ENCODE assay signal across 30 mouse cellular contexts in genomic region chr17:45447063-45447462, GRCm38 (mm10). TPM values are rescaled to one million over a fixed set of nuclear protein-coding genes. Genes with fewer than 3 reads are reported as not detected.
DNase-seq lines count a peak whose midpoint lies in the region; ATAC-seq lines count a peak whose summit lies in the region.
"Had no signal": no experiment of that assay in that cellular context is flagged by ENCODE, and none has a peak within 500 bp of the region (broad histone marks: within the 10 kb centered on the region; RNA-seq: fewer than 3 reads in every experiment).

No protein-coding gene starts in this region.

- ATAC-seq in heart, embryonic 11.5 days (replicated peaks; ENCODE audit: insufficient number of reproducible peaks, low FRiP score, low TSS enrichment), result no peak
- no peak for ATAC-seq in heart, embryonic 15.5 days (replicated peaks; ENCODE audit: insufficient number of reproducible peaks, insufficient read depth, low FRiP score, low read depth)
- ATAC-seq in kidney, embryonic 14.5 days (ENCODE audit: low FRiP score, low TSS enrichment), result no peak
- ATAC-seq: forebrain, postnatal 0 days; intestine, postnatal 0 days had no signal

- no peaks in the 10 kb centered on the region for H3K9me3 ChIP-seq in heart, embryonic 11.5 days (replicated peaks; ENCODE audit: control insufficient read depth, low read length)
- H3K9me3 ChIP-seq in heart, embryonic 15.5 days (replicated peaks), result no peaks in the 10 kb centered on the region
- no peaks in the 10 kb centered on the region for H3K9me3 ChIP-seq in kidney, embryonic 14.5 days (ENCODE audit: control insufficient read depth, low read length)
- H3K9me3 ChIP-seq: forebrain, embryonic 12.5 days; G1E; hindbrain, embryonic 12.5 days; limb, embryonic 12.5 days; liver, embryonic 15.5 days; neural tube, embryonic 15.5 days; stomach, embryonic 15.5 days had no signal

- no peaks in the 10 kb centered on the region for H3K27me3 ChIP-seq in heart, embryonic 11.5 days (ENCODE audit: control insufficient read depth, insufficient read depth, low read length)
- H3K27me3 ChIP-seq in heart, embryonic 15.5 days, result no peaks in the 10 kb centered on the region
- no peaks in the 10 kb centered on the region for H3K27me3 ChIP-seq in kidney, embryonic 14.5 days (ENCODE audit: control insufficient read depth, insufficient read depth, low read length)
- H3K27me3 ChIP-seq: forebrain, embryonic 12.5 days; hindbrain, embryonic 12.5 days; limb, embryonic 12.5 days; liver, embryonic 15.5 days; neural tube, embryonic 15.5 days; stomach, embryonic 15.5 days had no signal

- no peak overlapping the region for H3K27ac ChIP-seq in heart, embryonic 11.5 days (ENCODE audit: low read depth, low read length)
- H3K27ac ChIP-seq in heart, embryonic 15.5 days, result peak overlapping the region; percentile 40; the same call in 1 of the 2 replicates
- no peak overlapping the region for H3K27ac ChIP-seq in kidney, embryonic 14.5 days (ENCODE audit: low read depth, low read length)
- H3K27ac ChIP-seq: forebrain, embryonic 12.5 days; hindbrain, embryonic 12.5 days; limb, embryonic 12.5 days; liver, embryonic 15.5 days; neural tube, embryonic 15.5 days; stomach, embryonic 15.5 days had no signal

- WGBS in heart, embryonic 11.5 days (ENCODE audit: insufficient replicate concordance), result 64% methylated on average over 2 of the region's 2 CpGs
- WGBS in heart, embryonic 15.5 days, result 42% methylated on average over 2 of the region's 2 CpGs
- WGBS in kidney, embryonic 14.5 days, result 85% methylated on average over 2 of the region's 2 CpGs

- H3K4me3 ChIP-seq in heart, embryonic 11.5 days (ENCODE audit: low read depth, low read length), result no peak overlapping the region
- no peak overlapping the region for H3K4me3 ChIP-seq in heart, embryonic 15.5 days
- H3K4me3 ChIP-seq in kidney, embryonic 14.5 days (ENCODE audit: low read length), result no peak overlapping the region
- H3K4me3 ChIP-seq: erythroblast, embryonic 14.5 days; forebrain, embryonic 12.5 days; hindbrain, embryonic 12.5 days; limb, embryonic 12.5 days; liver, embryonic 15.5 days; neural tube, embryonic 15.5 days; stomach, embryonic 15.5 days had no signal

- no peak overlapping the region for H3K4me2 ChIP-seq in heart, embryonic 11.5 days
- H3K4me2 ChIP-seq in heart, embryonic 15.5 days, result no peak overlapping the region
- H3K4me2 ChIP-seq in kidney, embryonic 14.5 days (replicated peaks; ENCODE audit: low read depth, low read length), result no peak overlapping the region
- H3K4me2 ChIP-seq: forebrain, embryonic 12.5 days; hindbrain, embryonic 12.5 days; limb, embryonic 12.5 days; liver, embryonic 15.5 days; lung, embryonic 14.5 days; neural tube, embryonic 15.5 days; stomach, embryonic 15.5 days had no signal

- peak; percentile 7 to 49 for DNase-seq in adrenal gland, adult (ENCODE audit: inconsistent age in 2 of 2, low spot score in 1 of 2)
- no peak for DNase-seq in adrenal gland, postnatal 25 days
- peak; percentile 57 to 74 for DNase-seq in heart, adult 18-20 months
- DNase-seq in heart, postnatal 36 days, result peak; percentile 15 to 17
- no peak for DNase-seq in left cerebral cortex, postnatal 4 days
- DNase-seq: cerebellum, adult 2 months; cerebellum, postnatal 14 days; forebrain, postnatal 0 days; gastrocnemius, postnatal 10 days; kidney, adult 9 months; kidney, postnatal 14 days; layer of hippocampus, adult 9-11 months; lung, embryonic 14.5 days; lung, postnatal 14 days; midbrain, embryonic 14.5 days; retina, postnatal 1 day; right cerebral cortex, postnatal 14 days had no signal

- no peak overlapping the region for H3K9ac ChIP-seq in heart, embryonic 11.5 days (ENCODE audit: low read depth, low read length)
- no peak overlapping the region for H3K9ac ChIP-seq in heart, embryonic 15.5 days
- H3K9ac ChIP-seq in kidney, embryonic 14.5 days (ENCODE audit: low read depth, low read length), result no peak overlapping the region
- H3K9ac ChIP-seq: forebrain, embryonic 12.5 days; forebrain, postnatal 0 days; hindbrain, embryonic 12.5 days; limb, embryonic 12.5 days; liver, embryonic 15.5 days; lung, embryonic 14.5 days; neural tube, embryonic 15.5 days; stomach, embryonic 15.5 days had no signal

- no peaks in the 10 kb centered on the region for H3K36me3 ChIP-seq in heart, embryonic 11.5 days (ENCODE audit: control insufficient read depth, insufficient read depth, low read length)
- no peaks in the 10 kb centered on the region for H3K36me3 ChIP-seq in heart, embryonic 15.5 days
- no peaks in the 10 kb centered on the region for H3K36me3 ChIP-seq in kidney, embryonic 14.5 days (ENCODE audit: control insufficient read depth, insufficient read depth, low read length)
- H3K36me3 ChIP-seq: liver, embryonic 15.5 days; stomach, embryonic 15.5 days had no signal

- H3K4me1 ChIP-seq in heart, embryonic 11.5 days (ENCODE audit: control insufficient read depth, insufficient read depth, low read length), result peaks cover 4% of the 10 kb centered on the region; the same call in 1 of the 2 replicates
- H3K4me1 ChIP-seq in heart, embryonic 15.5 days (replicated peaks), result no peaks in the 10 kb centered on the region; the same call in 1 of the 2 replicates
- no peaks in the 10 kb centered on the region for H3K4me1 ChIP-seq in kidney, embryonic 14.5 days (ENCODE audit: control insufficient read depth, insufficient read depth, low read length)
- H3K4me1 ChIP-seq: forebrain, embryonic 12.5 days; hindbrain, embryonic 12.5 days; limb, embryonic 12.5 days; liver, embryonic 15.5 days; neural tube, embryonic 15.5 days; stomach, embryonic 15.5 days had no signal

- intact Hi-C loops in heart, postnatal 36 days (cut with DNase I), result no loop called here
- intact Hi-C loops in left cerebral cortex, postnatal 4 days (cut with DNase I), result no loop called here

RNA-seq across cellular contexts. Expression of gene Cdc5l, which starts 13.5 kb away (rescaled TPM):
- 42.3 and 44.1 TPM in 2 replicates for total RNA-seq in adrenal gland, postnatal 25 days (2021)
- 10 to 100 TPM; 38.0 to 38.2 TPM for total RNA-seq in heart, adult 18-20 months (2021)
- 57.5 and 59.4 TPM in 2 replicates for polyA plus RNA-seq in heart, embryonic 11.5 days (2014; fragmentation: Nextera tagmentation; extraction: Ambion mirVana)
- polyA plus RNA-seq in heart, embryonic 15.5 days (2015; fragmentation: Nextera tagmentation; extraction: Ambion mirVana), result 39.3 and 44.8 TPM in 2 replicates
- 10 to 100 TPM; 36.2 to 38.2 TPM for total RNA-seq in heart, postnatal 36 days (2021)
- 10 to 100 TPM; 56.5 to 57.1 TPM for total RNA-seq in left cerebral cortex, postnatal 4 days (2021)
- polyA plus RNA-seq in kidney, embryonic 14.5 days (2014; fragmentation: Nextera tagmentation; extraction: Ambion mirVana), result 69.3 and 73.5 TPM in 2 replicates

RNA-seq across cellular contexts. Expression of gene Spats1, which starts 28.2 kb away (rescaled TPM):
- 0.24 TPM in 1 of 2 replicates, not detected in the other for total RNA-seq in adrenal gland, postnatal 25 days (2021)
- under 1 TPM in 1 of 2 experiments, not detected in 1; 0.33 TPM for total RNA-seq in heart, adult 18-20 months (2021)
- polyA plus RNA-seq in heart, embryonic 11.5 days (2014; fragmentation: Nextera tagmentation; extraction: Ambion mirVana), result 0.86 and 1.2 TPM in 2 replicates
- 1.3 and 1.6 TPM in 2 replicates for polyA plus RNA-seq in heart, embryonic 15.5 days (2015; fragmentation: Nextera tagmentation; extraction: Ambion mirVana)
- total RNA-seq in heart, postnatal 36 days (2021), result under 1 TPM in 1 of 2 experiments, not detected in 1; 0.27 TPM
- 1 to 10 TPM; 2.0 to 3.0 TPM for total RNA-seq in left cerebral cortex, postnatal 4 days (2021)
- polyA plus RNA-seq in kidney, embryonic 14.5 days (2014; fragmentation: Nextera tagmentation; extraction: Ambion mirVana), result 0.46 and 0.76 TPM in 2 replicates
- total RNA-seq: liver, adult 2 months had no signal
- polyA plus RNA-seq: erythroblast, embryonic 14.5 days; G1E; liver, adult 2 months had no signal

RNA-seq across cellular contexts. Expression of gene Aars2, which starts 59.6 kb away (rescaled TPM):
- 17.1 and 19.6 TPM in 2 replicates for total RNA-seq in adrenal gland, postnatal 25 days (2021)
- total RNA-seq in heart, adult 18-20 months (2021), result 10 to 100 TPM; 17.7 to 19.7 TPM
- polyA plus RNA-seq in heart, embryonic 11.5 days (2014; fragmentation: Nextera tagmentation; extraction: Ambion mirVana), result 12.1 and 18.5 TPM in 2 replicates
- 19.2 and 22.5 TPM in 2 replicates for polyA plus RNA-seq in heart, embryonic 15.5 days (2015; fragmentation: Nextera tagmentation; extraction: Ambion mirVana)
- 10 to 100 TPM; 19.4 to 19.6 TPM for total RNA-seq in heart, postnatal 36 days (2021)
- 10 to 100 TPM; 24.2 to 26.2 TPM for total RNA-seq in left cerebral cortex, postnatal 4 days (2021)
- polyA plus RNA-seq in kidney, embryonic 14.5 days (2014; fragmentation: Nextera tagmentation; extraction: Ambion mirVana), result 11.8 and 18.5 TPM in 2 replicates

Comparison
In these comparisons a context has a peak if more than half of its experiments do, and no peak if none do; other contexts are left out.
1. DNase-seq: peak in adrenal gland, adult (2 of 2), heart, adult 18-20 months (2 of 2) and heart, postnatal 36 days (2 of 2); none in adrenal gland, postnatal 25 days (single experiment) and left cerebral cortex, postnatal 4 days (single experiment).